Mouse (Mus musculus): ENCODE measurements around the gene Dbi. TPM values are rescaled to one million over a fixed set of nuclear protein-coding genes. Genes with fewer than 3 reads are reported as not detected.

The Dbi gene
- total RNA-seq, 2 experiments from 2014 or later: 424 to 472 TPM

GRCm38 (mm10) chr1:120122634-120123383 lies 1.9 kb upstream of the Dbi start:
- DNase-seq: no peak
- intact Hi-C loops (cut with DNase I): loop anchor here (5.0 kb wide), 1 partner anchor 974 kb away; no protein-coding TSS in a partner anchor

DNA sequence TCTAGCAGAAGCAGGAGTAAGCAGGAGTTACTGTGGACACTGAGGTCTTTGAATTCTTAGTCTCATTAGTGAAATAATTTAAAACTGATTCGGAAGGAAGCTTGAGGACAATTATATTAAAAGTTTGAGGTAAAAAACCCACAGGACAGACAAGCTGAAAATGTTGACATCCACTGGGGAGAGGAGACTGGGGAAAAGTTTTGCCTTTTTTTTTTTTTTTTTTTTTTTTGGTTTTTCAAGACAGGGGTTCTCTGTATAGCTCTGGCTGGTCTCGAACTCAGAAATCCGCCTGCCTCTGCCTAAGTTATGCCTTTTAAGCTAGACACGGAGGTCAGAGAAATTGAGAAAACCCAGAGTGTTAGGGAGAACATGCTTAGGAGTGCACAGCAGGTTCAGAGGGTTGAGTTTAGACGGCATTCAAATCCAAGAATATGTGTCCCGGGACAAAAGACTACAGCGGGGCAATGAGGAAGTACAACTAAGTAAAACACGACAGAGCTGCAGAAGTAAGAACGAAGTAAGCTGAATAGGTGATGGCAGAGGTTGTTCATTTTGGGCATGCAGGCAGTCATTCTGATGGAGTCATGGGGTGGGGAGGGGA lies 1.2 kb upstream of the Dbi start:
- DNase-seq: no peak
- intact Hi-C loops (cut with DNase I): loop anchor here (5.0 kb wide), 1 partner anchor 975 kb away; no protein-coding TSS in a partner anchor

DNA sequence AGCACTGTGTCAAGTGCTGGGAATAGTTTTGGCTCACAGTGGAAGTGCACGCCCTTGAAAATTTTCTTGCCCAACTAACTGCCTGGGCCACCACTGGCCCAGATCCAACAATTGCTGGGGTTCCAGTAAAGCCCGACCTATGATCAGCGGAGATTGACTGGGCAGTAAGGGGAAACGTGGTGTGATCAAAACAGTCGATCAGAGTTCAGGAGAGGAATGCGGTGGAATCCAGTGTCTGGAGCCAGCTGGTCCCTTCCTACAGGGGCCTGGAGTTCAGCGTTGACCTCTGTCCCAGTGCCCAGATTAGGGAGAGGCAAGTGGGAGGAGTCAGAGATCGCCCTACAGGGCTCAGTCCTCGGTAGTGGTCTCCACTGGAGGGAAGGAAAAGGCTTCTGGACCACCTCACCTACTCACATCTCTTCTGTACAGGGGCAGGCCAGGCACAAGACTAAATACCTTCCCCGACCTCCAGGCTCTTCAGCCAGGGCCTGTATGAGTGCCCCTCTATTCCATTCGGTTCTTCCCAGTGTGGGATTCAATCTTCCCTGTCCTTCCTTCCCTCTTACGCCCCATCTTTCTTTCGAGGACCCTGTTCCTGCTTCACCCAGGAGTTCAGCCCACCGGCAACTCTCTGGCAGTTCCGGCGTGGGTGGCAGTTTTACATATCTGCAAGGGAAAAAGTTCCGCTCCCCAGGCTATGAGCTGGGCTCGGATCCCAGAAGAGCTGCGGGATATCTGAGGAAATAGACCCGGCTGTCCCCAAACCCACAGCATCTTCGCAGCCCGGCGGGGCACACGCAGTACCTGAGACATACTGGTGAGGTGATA lies 523 bp downstream of the Dbi start:
- intact Hi-C loops (cut with DNase I): loop anchor here (5.0 kb wide), 1 partner anchor 977 kb away; no protein-coding TSS in a partner anchor
- peak; percentile 76 to 80 for DNase-seq

DNA sequence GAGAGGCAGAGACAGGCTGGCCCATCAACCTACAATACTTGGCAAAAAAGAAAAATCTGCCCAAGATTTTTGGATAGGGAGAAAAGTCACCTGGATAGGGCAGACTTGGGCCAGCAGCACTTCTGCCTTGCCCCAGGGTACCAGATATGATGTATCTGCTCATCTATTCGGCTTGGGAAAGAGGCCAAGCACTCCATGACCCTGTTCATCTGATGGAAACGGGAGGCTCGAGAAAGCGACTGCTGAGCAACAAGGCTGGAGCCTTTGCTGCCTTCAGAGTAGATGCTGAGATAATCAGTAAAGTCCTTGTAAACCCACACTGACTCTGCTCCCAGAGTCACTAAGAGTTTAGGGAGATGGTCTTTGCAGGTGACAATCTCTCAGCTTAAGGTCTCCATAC lies 1.5 kb downstream of the Dbi start:
- no peak for DNase-seq
- intact Hi-C loops (cut with DNase I): no loop called here

DNA sequence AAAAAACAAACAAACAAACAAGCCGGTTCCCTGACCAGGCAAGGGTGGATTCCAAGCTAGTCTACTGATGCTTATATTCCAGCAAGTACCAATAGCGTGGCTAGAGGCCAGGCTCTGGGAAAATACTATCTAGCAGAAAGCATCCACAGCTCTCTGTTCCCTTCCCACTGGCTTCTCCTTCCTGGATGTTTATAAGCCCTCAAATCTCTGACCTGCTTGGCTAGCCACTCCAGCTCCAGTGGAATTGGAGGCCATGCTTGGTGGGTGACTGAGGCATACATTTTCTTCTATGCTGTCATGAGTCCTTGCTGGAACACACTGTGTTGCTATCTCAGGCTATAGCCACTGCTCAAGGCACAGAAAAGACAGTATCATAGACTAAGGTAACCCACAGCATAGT lies 2.0 kb downstream of the Dbi start:
- intact Hi-C loops (cut with DNase I): no loop called here
- no peak for DNase-seq

- intact Hi-C loops (cut with DNase I): loop anchor here (1.0 kb wide), 1 partner anchor 18 kb away; no protein-coding TSS in a partner anchor
- DNase-seq: peak; percentile 42 to 46
Observed at GRCm38 (mm10) chr1:120116106-120116505, 4.8 kb downstream of the Dbi start.

- DNase-seq: peak; percentile 87
- intact Hi-C loops (cut with DNase I): loop anchor here (1.0 kb wide), 1 partner anchor 17 kb away; no protein-coding TSS in a partner anchor
Observed at GRCm38 (mm10) chr1:120115671-120116081, 5.2 kb downstream of the Dbi start.

DNA sequence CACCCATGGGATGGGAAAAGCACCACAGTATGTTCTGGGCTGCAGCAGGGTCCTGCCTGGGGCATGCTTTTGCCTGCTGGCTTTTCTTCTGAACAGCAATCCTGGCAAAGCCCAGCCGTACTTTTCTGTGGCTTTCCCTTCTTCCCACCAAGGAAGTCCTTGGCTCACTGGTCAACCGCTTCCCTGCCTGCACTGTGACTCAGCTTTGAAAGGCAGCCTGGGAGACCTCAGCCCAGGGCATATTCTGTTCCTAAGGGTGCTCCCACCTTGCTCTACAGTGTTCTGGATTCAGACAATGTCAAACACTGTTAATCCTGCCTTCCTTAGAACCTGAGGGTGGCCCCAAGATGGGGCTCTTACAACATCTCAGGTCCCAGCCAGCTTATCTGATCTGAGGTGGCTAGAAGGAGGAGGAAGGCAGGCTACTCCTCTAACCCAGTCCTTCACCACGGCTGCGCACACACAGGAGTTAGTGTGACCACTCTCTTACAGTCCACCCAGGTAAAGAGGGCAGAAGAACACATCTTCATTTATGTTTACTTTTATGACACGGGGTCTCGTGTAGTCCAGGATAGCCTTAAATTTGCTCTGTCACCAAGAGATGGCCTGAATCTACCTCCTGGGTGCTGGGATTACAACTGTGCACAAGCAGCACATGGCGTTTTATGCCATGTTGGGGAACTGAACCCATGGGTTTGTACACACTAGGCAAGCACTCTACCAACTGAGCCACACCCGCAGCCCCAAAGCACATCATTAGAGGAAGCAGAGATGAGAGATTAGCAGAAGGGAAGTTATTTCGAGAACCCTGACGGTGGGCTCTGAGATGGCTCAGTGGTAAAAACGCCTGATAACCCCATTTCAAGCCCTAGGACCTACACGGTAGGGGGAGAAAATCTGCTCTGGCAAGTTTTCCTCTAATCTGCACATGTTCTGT lies 8.4 kb downstream of the Dbi start:
- DNase-seq: no peak
- intact Hi-C loops (cut with DNase I): no loop called here

GRCm38 (mm10) chr1:120111766-120112165 lies 9.1 kb downstream of the Dbi start:
- intact Hi-C loops (cut with DNase I): no loop called here
- no peak for DNase-seq

DNA sequence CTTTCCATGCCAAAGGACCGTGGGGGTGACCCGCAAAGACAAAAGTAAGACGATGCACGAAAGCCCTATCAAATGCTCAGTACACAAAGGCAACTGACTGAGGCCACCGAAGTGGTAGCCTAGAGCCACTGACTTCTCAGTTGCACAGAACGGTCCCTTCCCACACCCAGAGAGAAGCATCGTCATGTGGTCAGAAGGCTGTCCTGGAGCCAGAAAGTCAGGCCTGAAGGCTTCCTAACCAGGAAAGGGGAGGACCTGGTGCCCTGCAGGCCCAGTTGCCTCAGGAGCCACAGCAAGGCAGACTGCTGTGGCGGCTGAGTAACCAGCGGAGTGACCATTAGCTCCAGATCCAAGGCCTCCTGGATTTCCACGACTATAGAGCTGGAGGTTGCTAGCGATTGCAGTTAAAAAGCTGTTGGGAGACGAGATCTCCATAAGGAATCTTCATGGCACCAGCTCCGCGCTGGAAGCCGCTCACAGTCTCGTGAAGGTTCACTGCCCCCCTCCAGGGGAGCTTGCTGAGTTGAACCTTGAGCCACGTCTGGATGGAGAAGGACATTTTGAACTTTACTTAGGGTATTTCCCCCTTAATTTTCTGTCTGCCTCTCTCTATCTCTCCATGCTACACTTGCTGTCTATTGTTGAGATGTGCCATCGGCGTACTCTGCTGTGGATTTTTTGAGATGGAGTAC lies 11.0 kb downstream of the Dbi start:
- no peak for DNase-seq
- intact Hi-C loops (cut with DNase I): no loop called here

GRCm38 (mm10) chr1:120105556-120105959 lies 15.3 kb downstream of the Dbi start:
- intact Hi-C loops (cut with DNase I): no loop called here
- no peak for DNase-seq

GRCm38 (mm10) chr1:120101227-120101609 lies 19.7 kb downstream of the Dbi start:
- intact Hi-C loops (cut with DNase I): no loop called here
- no peak for DNase-seq

DNA sequence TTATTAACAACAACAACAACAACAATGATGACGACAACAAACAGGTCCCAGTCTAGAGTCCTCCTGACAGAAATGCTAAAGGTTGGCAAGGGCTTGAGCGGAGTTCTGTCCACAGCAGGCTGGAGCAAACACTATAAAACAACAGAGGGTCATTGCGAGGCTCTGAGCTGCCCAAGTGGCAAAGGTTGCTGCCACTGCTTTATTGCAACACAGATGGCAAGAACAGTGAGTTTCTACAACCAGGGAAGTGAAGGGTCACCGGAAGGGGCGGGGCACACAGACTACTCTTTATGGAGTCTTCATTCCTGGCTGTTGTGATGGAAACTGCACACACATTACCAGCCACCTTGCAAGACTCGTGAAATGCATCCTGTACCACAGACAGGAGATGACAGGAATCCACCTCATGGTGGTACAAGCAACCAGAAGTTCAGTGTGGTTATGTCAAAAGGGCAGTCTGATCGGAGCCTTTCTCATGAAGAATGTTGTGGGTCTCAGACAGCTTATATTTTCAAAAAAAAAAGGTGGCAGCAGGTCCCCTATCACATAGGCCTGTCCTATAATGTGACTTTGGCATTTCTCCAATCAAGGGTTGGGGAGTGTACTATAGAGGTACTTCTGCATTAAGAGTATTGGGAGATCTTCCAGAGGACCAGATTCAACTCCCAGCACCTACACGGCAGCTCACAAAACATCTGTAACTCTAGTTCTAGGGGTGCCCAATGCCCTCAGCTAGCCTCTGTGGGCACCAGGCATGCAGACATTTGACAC lies 20.2 kb downstream of the Dbi start:
- intact Hi-C loops (cut with DNase I): no loop called here
- no peak for DNase-seq

DNA sequence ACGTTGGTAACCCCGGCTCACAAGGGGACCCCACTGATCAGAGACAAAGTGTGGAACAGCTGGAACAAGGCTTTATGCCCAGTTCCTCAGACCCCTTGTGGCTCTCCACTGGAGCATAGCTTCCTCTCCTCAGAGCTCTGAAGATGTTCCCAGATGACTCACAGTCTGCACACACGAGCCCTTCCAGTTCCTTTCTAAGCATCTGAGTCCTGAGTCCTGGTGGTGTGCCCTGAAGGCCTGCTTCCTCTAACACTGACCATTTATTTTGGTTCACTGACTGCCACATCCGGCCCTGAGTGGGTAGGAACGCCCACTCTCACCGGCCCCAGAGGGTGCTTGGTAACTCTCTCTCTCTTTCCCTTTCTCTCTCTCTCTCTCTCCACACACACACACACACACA lies 21.4 kb downstream of the Dbi start:
- intact Hi-C loops (cut with DNase I): loop anchor here (2.0 to 10.0 kb wide), 3 partner anchors 55 to 448 kb away; partner anchors contain the start of gene Ptpn4
- no peak for DNase-seq

GRCm38 (mm10) chr1:120098327-120098726 lies 22.6 kb downstream of the Dbi start:
- intact Hi-C loops (cut with DNase I): loop anchor here (1.0 to 10.0 kb wide), 4 partner anchors 18 to 449 kb away; partner anchors contain the start of gene Ptpn4

DNA sequence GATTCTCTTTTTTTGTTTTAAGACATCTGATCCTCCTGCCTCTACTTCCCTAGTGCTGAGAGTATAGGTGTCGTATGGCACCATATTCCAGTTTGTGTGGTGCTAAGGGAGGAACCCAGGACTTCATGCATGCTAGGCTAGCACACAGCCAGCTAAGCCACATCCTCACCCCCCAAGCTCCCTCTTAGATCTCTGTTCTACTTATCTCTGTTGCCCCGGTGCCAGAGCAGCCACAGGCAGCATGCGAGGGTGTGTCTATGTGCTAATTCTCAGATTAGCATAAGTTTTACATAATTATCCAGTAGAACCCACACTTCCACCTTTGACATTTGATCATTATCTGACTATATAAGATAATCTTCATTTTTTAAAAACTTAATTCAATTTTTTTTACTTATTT lies 26.0 kb downstream of the Dbi start:
- DNase-seq: no peak

More at GRCm38 (mm10) chr1:120098327-120098726, 22.6 kb downstream of the Dbi start:
- DNase-seq: peak; percentile 66 to 80

DNA sequence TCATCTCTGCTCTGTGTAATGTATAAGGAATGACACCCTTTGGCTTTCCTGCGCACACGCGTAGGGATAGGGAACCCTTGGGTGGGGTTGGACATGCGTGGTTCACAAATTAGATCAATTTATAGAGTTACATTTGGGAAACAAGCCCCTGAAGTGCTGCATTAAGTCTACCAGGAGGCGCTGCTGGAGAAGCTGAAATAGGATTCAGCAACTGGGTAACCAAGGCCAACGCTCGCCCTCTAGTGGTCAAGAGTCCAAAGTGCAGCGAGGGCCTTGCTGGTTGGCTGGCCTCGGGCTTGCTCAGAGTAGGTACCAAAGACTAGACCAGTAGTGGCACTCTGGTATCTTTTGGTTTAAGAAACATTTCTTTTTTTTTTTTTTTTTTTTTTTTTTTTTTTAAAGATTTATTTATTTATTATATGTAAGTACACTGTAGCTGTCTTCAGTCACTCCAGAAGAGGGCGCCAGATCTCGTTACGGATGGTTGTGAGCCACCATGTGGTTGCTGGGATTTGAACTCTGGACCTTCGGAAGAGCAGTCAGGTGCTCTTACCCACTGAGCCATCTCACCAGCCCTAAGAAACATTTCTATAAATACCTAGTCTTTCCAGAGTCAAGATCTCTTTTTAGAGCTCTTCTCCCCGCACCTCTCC lies 27.3 kb downstream of the Dbi start:
- DNase-seq: peak; percentile 89 to 93
- intact Hi-C loops (cut with DNase I): loop anchor here (1.0 to 10.0 kb wide), 2 partner anchors 60 to 259 kb away; partner anchors contain the start of gene Ptpn4

More for the DNA sequence above, 26.0 kb downstream of the Dbi start:
- intact Hi-C loops (cut with DNase I): loop anchor here (5.0 to 10.0 kb wide), 2 partner anchors 260 to 452 kb away; partner anchors contain the start of gene Ptpn4
